Mouse (Mus musculus): ENCODE measurements around the gene Ifnl3.

The Ifnl3 gene

GRCm38 (mm10) chr7:28545891-28546210 is 23.2 kb downstream of the Ifnl3 start:
- DNase-seq (ENCODE audit: extremely low read depth, insufficient read length, low spot score): no peak

GRCm38 (mm10) chr7:28546649-28547048 is 24.0 kb downstream of the Ifnl3 start:
- no peak for DNase-seq (ENCODE audit: extremely low read depth, insufficient read length, low spot score)

GRCm38 (mm10) chr7:28547154-28547553 is 24.5 kb downstream of the Ifnl3 start, which contains the start of gene Nccrp1:
TSS of gene Nccrp1 (minus strand) at chr7:28547254.
- no peak for DNase-seq (ENCODE audit: extremely low read depth, insufficient read length, low spot score)

GRCm38 (mm10) chr7:28547628-28548027 is 25.0 kb downstream of the Ifnl3 start:
- DNase-seq (ENCODE audit: extremely low read depth, insufficient read length, low spot score): no peak

- no peak for DNase-seq (ENCODE audit: extremely low read depth, insufficient read length, low spot score)
Observed at GRCm38 (mm10) chr7:28553076-28553475, 30.4 kb downstream of the Ifnl3 start.

GRCm38 (mm10) chr7:28555939-28556535 is 33.4 kb downstream of the Ifnl3 start:
- no peak for DNase-seq (ENCODE audit: extremely low read depth, insufficient read length, low spot score)

- DNase-seq (ENCODE audit: extremely low read depth, insufficient read length, low spot score): no peak
Observed at GRCm38 (mm10) chr7:28557069-28557468, 34.4 kb downstream of the Ifnl3 start.

- no peak for DNase-seq (ENCODE audit: extremely low read depth, insufficient read length, low spot score)
Observed at GRCm38 (mm10) chr7:28557708-28558107, 35.1 kb downstream of the Ifnl3 start.

GRCm38 (mm10) chr7:28558486-28558885 is 35.9 kb downstream of the Ifnl3 start:
- peak; percentile 37 for DNase-seq (ENCODE audit: extremely low read depth, insufficient read length, low spot score)

GRCm38 (mm10) chr7:28560856-28561255 is 38.2 kb downstream of the Ifnl3 start:
- no peak for DNase-seq (ENCODE audit: extremely low read depth, insufficient read length, low spot score)

- no peak for DNase-seq (ENCODE audit: extremely low read depth, insufficient read length, low spot score)
Observed at GRCm38 (mm10) chr7:28561967-28562366, 39.3 kb downstream of the Ifnl3 start.

- DNase-seq (ENCODE audit: extremely low read depth, insufficient read length, low spot score): no peak
Observed at GRCm38 (mm10) chr7:28562371-28562770, 39.7 kb downstream of the Ifnl3 start.

GRCm38 (mm10) chr7:28562951-28563350 is 40.3 kb downstream of the Ifnl3 start:
- no peak for DNase-seq (ENCODE audit: extremely low read depth, insufficient read length, low spot score)

- DNase-seq (ENCODE audit: extremely low read depth, insufficient read length, low spot score): no peak
Observed at GRCm38 (mm10) chr7:28565407-28565806, 42.8 kb downstream of the Ifnl3 start.

GRCm38 (mm10) chr7:28567539-28567938 is 44.9 kb downstream of the Ifnl3 start:
- no peak for DNase-seq (ENCODE audit: extremely low read depth, insufficient read length, low spot score)

- no peak for DNase-seq (ENCODE audit: extremely low read depth, insufficient read length, low spot score)
Observed at GRCm38 (mm10) chr7:28568253-28568652, 45.6 kb downstream of the Ifnl3 start.

- DNase-seq (ENCODE audit: extremely low read depth, insufficient read length, low spot score): peak; percentile 67
Observed at GRCm38 (mm10) chr7:28570291-28570981, 47.8 kb downstream of the Ifnl3 start.

GRCm38 (mm10) chr7:28570982-28571682 is 48.5 kb downstream of the Ifnl3 start:
- no peak for DNase-seq (ENCODE audit: extremely low read depth, insufficient read length, low spot score)

- DNase-seq (ENCODE audit: extremely low read depth, insufficient read length, low spot score): no peak
Observed at GRCm38 (mm10) chr7:28572689-28573088, 50.1 kb downstream of the Ifnl3 start.

GRCm38 (mm10) chr7:28573236-28573635 is 50.6 kb downstream of the Ifnl3 start:
- DNase-seq (ENCODE audit: extremely low read depth, insufficient read length, low spot score): no peak
